Mouse (Mus musculus): ENCODE results near the gene Arpin.

- TF ChIP-seq FLI1 (IDR thresholded peaks at IDR 0.05; ENCODE audit: low read length) (no peak), GATA1 (IDR thresholded peaks at IDR 0.05; ENCODE audit: borderline replicate concordance, low read length) (no peak)
Measured at GRCm38 (mm10) chr7:79972195-79972594, 37.0 kb upstream of the Arpin start.

Measured in megakaryocyte, embryonic 14.5 days (primary cell).